Mouse (Mus musculus): ENCODE results near the gene Fam174b. TPM values are rescaled to one million over a fixed set of nuclear protein-coding genes. Genes with fewer than 3 reads are reported as not detected.

Gene Fam174b
- polyA plus RNA-seq, 1 experiment from 2014 or later: 27.1 TPM

DNA sequence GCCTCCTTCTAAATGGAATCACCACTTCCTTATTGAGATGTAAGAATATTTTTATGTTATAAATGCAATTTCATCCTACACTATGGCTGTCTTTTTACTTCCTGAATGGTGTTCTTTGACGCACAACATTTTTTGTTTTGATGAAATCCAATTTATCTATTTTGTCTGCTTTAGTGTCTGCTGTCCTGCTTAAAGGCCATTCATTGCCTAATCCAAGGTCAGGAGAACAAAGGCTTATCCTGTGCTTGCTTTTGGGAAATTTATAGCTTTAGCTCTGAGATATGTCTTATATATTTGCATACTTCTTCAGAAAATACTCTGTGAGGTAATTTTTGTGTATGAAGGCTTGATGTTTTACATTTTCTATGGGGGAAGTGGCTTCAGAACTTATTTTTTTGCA is 13.5 kb downstream of the Fam174b start:
- Histone ChIP-seq H3K9ac (replicated peaks) (no peak overlapping the region), H3K4me1 (replicated peaks) (peaks cover 5% of the 10 kb centered on the region; the same call in 1 of the 2 replicates), H3K27ac (no peak overlapping the region), H3K9me3 (no peaks in the 10 kb centered on the region), H3K36me3 (no peaks in the 10 kb centered on the region), H3K4me3 (replicated peaks) (no peak overlapping the region), H3K4me2 (replicated peaks) (no peak overlapping the region), H3K27me3 (no peaks in the 10 kb centered on the region)
- 87% methylated on average over 1 of the region's 1 CpGs for WGBS
- ATAC-seq: no peak

DNA sequence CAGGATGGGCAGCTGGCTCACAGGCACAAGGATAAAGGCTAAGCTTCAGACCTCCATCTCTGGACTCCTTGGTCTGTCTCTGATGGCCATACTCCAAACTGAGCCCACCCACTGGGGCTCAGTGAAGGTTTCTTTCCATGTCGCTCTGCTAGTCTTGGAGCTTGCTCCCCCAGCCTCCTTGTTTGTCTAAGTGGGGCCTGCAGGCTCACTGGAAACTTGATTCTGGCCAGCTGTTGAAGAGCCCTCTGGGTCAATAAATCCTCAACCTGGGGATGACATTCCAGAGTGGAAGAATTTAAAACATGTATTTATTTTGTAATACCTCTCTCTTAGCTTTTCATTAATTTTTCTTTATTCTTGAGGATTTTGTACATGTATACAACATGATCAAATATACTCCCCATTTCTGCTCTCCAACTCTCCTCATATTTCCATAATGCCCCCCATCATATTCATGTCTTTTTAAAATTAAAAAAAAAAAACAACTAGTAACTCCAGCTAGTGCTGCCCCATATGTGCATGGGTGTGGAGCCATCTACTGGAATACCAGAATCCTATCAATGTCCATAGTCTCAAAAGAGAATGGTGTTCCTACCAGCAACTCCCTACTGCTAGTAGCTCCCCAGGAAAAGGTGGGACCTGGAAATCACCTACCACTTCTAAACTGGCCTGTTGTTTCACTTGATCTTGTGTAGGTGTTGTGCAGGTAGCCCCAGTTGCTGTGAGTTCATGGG is 15.4 kb downstream of the Fam174b start:
- H3K4me3 ChIP-seq (replicated peaks): no peak overlapping the region
- H3K36me3 ChIP-seq: no peaks in the 10 kb centered on the region
- H3K27ac ChIP-seq: no peak overlapping the region
- H3K9me3 ChIP-seq: no peaks in the 10 kb centered on the region
- H3K4me1 ChIP-seq (replicated peaks): peaks cover 5% of the 10 kb centered on the region; the same call in 1 of the 2 replicates
- WGBS: 67% methylated on average over 1 of the region's 1 CpGs
- H3K9ac ChIP-seq (replicated peaks): no peak overlapping the region
- H3K4me2 ChIP-seq (replicated peaks): no peak overlapping the region
- H3K27me3 ChIP-seq: no peaks in the 10 kb centered on the region
- no peak for ATAC-seq

DNA sequence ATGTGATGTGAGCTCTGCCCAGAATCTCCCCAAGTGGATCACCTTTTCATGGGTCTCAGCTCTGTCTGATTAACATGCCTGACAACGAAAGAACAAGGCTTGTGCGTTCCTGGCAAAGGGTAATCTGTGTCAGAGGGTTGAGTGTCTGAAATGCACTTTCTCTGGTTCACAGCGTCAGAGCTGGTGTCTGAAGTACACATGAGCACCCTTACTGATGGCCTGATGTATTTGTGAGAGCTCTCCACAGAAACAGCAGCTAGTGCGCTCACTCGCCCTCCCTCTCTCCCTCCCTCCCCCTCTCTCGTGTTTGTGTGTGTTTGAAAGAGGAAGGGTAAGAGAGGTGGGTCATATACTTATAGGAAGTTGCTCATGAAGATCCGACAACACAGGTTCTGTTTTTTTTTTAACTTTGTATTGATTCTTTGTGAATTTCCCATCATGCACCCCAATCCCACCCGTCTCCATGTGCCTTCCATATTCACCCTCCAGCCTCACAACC is 21.6 kb downstream of the Fam174b start:
- Histone ChIP-seq H3K36me3 (no peaks in the 10 kb centered on the region), H3K9ac (replicated peaks) (no peak overlapping the region), H3K4me3 (replicated peaks) (no peak overlapping the region), H3K4me1 (replicated peaks) (no peaks in the 10 kb centered on the region), H3K27ac (no peak overlapping the region), H3K9me3 (no peaks in the 10 kb centered on the region), H3K27me3 (no peaks in the 10 kb centered on the region), H3K4me2 (replicated peaks) (no peak overlapping the region)
- 79% methylated on average over 8 of the region's 8 CpGs for WGBS
- ATAC-seq: no peak

GRCm38 (mm10) chr7:73764679-73765078 is 24.6 kb downstream of the Fam174b start:
- Histone ChIP-seq H3K9me3 (no peaks in the 10 kb centered on the region), H3K9ac (replicated peaks) (no peak overlapping the region), H3K4me3 (replicated peaks) (no peak overlapping the region), H3K36me3 (no peaks in the 10 kb centered on the region), H3K27ac (no peak overlapping the region), H3K27me3 (no peaks in the 10 kb centered on the region), H3K4me1 (replicated peaks) (no peaks in the 10 kb centered on the region), H3K4me2 (replicated peaks) (no peak overlapping the region)
- WGBS: 91% methylated on average over 5 of the region's 5 CpGs
- no peak for ATAC-seq

GRCm38 (mm10) chr7:73765186-73765903 is 25.2 kb downstream of the Fam174b start:
- no peaks in the 10 kb centered on the region for H3K4me1 ChIP-seq (replicated peaks)
- no peaks in the 10 kb centered on the region for H3K9me3 ChIP-seq
- no peak overlapping the region for H3K9ac ChIP-seq (replicated peaks)
- WGBS: 86% methylated on average over 7 of the region's 7 CpGs
- no peak overlapping the region for H3K4me2 ChIP-seq (replicated peaks)
- no peak for ATAC-seq
- H3K36me3 ChIP-seq: no peaks in the 10 kb centered on the region
- no peak overlapping the region for H3K4me3 ChIP-seq (replicated peaks)
- H3K27me3 ChIP-seq: no peaks in the 10 kb centered on the region
- H3K27ac ChIP-seq: no peak overlapping the region

- H3K36me3 ChIP-seq: no peaks in the 10 kb centered on the region
- no peak for ATAC-seq
- no peak overlapping the region for H3K9ac ChIP-seq (replicated peaks)
- peaks cover 7% of the 10 kb centered on the region for H3K4me1 ChIP-seq (replicated peaks)
- no peaks in the 10 kb centered on the region for H3K27me3 ChIP-seq
- H3K4me3 ChIP-seq (replicated peaks): no peak overlapping the region
- 95% methylated on average over 4 of the region's 4 CpGs for WGBS
- H3K4me2 ChIP-seq (replicated peaks): no peak overlapping the region
- H3K27ac ChIP-seq: no peak overlapping the region
- H3K9me3 ChIP-seq: no peaks in the 10 kb centered on the region
These were observed 29.1 kb downstream of the Fam174b start for GRCm38 (mm10) chr7:73769224-73769623.

GRCm38 (mm10) chr7:73771384-73772274 is 31.5 kb downstream of the Fam174b start:
- ATAC-seq: no peak
- no peaks in the 10 kb centered on the region for H3K9me3 ChIP-seq
- no peak overlapping the region for H3K27ac ChIP-seq
- no peak overlapping the region for H3K4me3 ChIP-seq (replicated peaks)
- WGBS: 46% methylated on average over 19 of the region's 19 CpGs
- peaks cover 7% of the 10 kb centered on the region for H3K4me1 ChIP-seq (replicated peaks)
- H3K9ac ChIP-seq (replicated peaks): no peak overlapping the region
- H3K4me2 ChIP-seq (replicated peaks): no peak overlapping the region; the same call in 1 of the 2 replicates
- 0 out of 2 replicates have a peak, but pooled peaks cover 3% of the 10 kb centered on the region for H3K36me3 ChIP-seq
- no peaks in the 10 kb centered on the region for H3K27me3 ChIP-seq

DNA sequence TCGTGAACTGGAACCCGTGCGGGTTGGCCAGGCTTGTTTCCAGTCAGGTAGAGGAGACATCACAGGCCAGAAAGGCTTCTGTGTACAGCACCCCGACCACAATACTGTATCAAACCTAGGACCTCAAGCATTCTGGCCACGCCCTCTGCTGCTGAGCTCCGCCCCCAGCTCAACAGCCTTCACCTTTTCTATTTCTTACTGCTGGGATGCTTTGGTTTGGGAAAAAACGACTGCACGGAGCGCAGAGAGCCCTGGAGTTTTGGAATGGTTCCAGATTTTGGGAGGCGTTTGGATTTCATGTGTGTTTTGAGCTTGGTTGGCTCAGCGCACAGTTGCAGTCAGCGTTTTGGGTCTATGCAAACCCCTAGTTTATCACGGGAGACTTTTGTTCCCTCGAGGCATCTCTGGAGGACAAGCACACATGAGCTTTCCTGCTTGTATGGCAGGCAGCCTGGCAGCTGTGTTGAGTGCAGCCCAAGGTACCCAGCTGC is 32.2 kb downstream of the Fam174b start:
- H3K4me2 ChIP-seq (replicated peaks): no peak overlapping the region
- H3K9ac ChIP-seq (replicated peaks): no peak overlapping the region
- peak; percentile 34; the same call in 1 of the 2 replicates for ATAC-seq
- no peaks in the 10 kb centered on the region for H3K9me3 ChIP-seq
- 72% methylated on average over 14 of the region's 14 CpGs for WGBS
- no peak overlapping the region for H3K27ac ChIP-seq
- H3K4me1 ChIP-seq (replicated peaks): peaks cover 7% of the 10 kb centered on the region
- H3K36me3 ChIP-seq: 0 out of 2 replicates have a peak, but pooled peaks cover 3% of the 10 kb centered on the region
- H3K4me3 ChIP-seq (replicated peaks): no peak overlapping the region
- H3K27me3 ChIP-seq: no peaks in the 10 kb centered on the region

GRCm38 (mm10) chr7:73774781-73775180 is 34.7 kb downstream of the Fam174b start:
- no peak overlapping the region for H3K4me2 ChIP-seq (replicated peaks)
- H3K4me3 ChIP-seq (replicated peaks): no peak overlapping the region
- no peak for ATAC-seq
- no peak overlapping the region for H3K9ac ChIP-seq (replicated peaks)
- H3K36me3 ChIP-seq: 0 out of 2 replicates have a peak, but pooled peaks cover 3% of the 10 kb centered on the region
- peaks cover 7% of the 10 kb centered on the region for H3K4me1 ChIP-seq (replicated peaks)
- H3K27me3 ChIP-seq: no peaks in the 10 kb centered on the region
- H3K27ac ChIP-seq: no peak overlapping the region
- no peaks in the 10 kb centered on the region for H3K9me3 ChIP-seq
- 83% methylated on average over 9 of the region's 9 CpGs for WGBS

DNA sequence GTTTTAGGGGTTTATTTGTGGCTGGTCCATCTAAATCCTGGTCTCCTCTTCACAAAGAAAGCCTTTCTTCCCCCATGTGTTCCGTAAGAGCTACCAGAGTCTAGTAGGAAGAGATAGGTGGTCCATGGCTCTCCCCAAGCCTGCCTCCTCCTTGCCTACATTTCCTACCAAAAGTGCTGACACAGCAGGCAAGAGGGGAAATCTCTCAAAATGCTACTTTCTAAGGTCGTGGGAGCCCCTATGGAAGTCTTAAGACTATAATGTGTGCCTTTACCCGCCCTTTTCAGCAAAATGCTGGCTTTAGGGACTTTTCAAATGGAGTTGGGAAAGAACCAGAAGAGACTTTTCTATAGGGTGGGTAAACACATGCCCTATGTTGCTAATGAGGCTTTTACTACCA is 37.7 kb downstream of the Fam174b start:
- no peaks in the 10 kb centered on the region for H3K27me3 ChIP-seq
- H3K36me3 ChIP-seq: 0 out of 2 replicates have a peak, but pooled peaks cover 3% of the 10 kb centered on the region
- no peak overlapping the region for H3K4me2 ChIP-seq (replicated peaks)
- H3K4me3 ChIP-seq (replicated peaks): no peak overlapping the region
- no peak for ATAC-seq
- WGBS: 74% methylated on average over 3 of the region's 3 CpGs
- H3K4me1 ChIP-seq (replicated peaks): no peaks in the 10 kb centered on the region
- no peaks in the 10 kb centered on the region for H3K9me3 ChIP-seq
- no peak overlapping the region for H3K9ac ChIP-seq (replicated peaks)
- no peak overlapping the region for H3K27ac ChIP-seq

GRCm38 (mm10) chr7:73784736-73785428 is 44.8 kb downstream of the Fam174b start:
- 91% methylated on average over 4 of the region's 4 CpGs for whole genome bisulfite sequencing
- Histone ChIP-seq H3K4me1 (replicated peaks) (no peaks in the 10 kb centered on the region), H3K4me2 (replicated peaks) (no peak overlapping the region), H3K9me3 (no peaks in the 10 kb centered on the region), H3K9ac (replicated peaks) (no peak overlapping the region), H3K27ac (no peak overlapping the region), H3K36me3 (no peaks in the 10 kb centered on the region), H3K4me3 (replicated peaks) (no peak overlapping the region), H3K27me3 (no peaks in the 10 kb centered on the region)
- no peak for ATAC-seq

Measured in midbrain, embryonic 13.5 days (tissue).